Mouse (Mus musculus) T-helper 17 cell (primary cell): ENCODE data around the gene Fam196b.

Experiments
- in situ Hi-C, 2 experiments: fragments of 300-600 bp; cut with MboI, MseI; formaldehyde crosslinking; loops; 1 replicate in 1 of 2; 2 replicates in 1 of 2; pipeline ENCODE4 v1.15.1; 2025; ENCODE audit warnings: high pct_unique_total_duplicates in 2 of 2

Fam196b gene

GRCm38 (mm10) chr11:34323664-34324063, 9.0 kb downstream of the Fam196b start:
- in situ Hi-C loops = no loop called here

GRCm38 (mm10) chr11:34332344-34333031, 17.9 kb downstream of the Fam196b start:
- in situ Hi-C loops = no loop called here

GRCm38 (mm10) chr11:34337907-34338306, 23.3 kb downstream of the Fam196b start:
- in situ Hi-C loops = no loop called here

GRCm38 (mm10) chr11:34339693-34340092, 25.1 kb downstream of the Fam196b start:
- in situ Hi-C loops = no loop called here

- in situ Hi-C loops = no loop called here
Observed at GRCm38 (mm10) chr11:34343742-34344307, 29.2 kb downstream of the Fam196b start.

- in situ Hi-C loops = no loop called here
Observed at GRCm38 (mm10) chr11:34344310-34344709, 29.7 kb downstream of the Fam196b start.

- in situ Hi-C loops = no loop called here
Observed at GRCm38 (mm10) chr11:34348287-34348918, 33.8 kb downstream of the Fam196b start.

- in situ Hi-C loops = no loop called here
Observed at GRCm38 (mm10) chr11:34349453-34350056, 34.9 kb downstream of the Fam196b start.

GRCm38 (mm10) chr11:34355406-34355805, 40.8 kb downstream of the Fam196b start:
- in situ Hi-C loops = no loop called here

- in situ Hi-C loops = no loop called here
Observed at GRCm38 (mm10) chr11:34356109-34356508, 41.5 kb downstream of the Fam196b start.

GRCm38 (mm10) chr11:34372224-34372623, 57.6 kb downstream of the Fam196b start:
- in situ Hi-C loops = loop anchor here in 1 of 2 experiments (5.0 kb wide), 1 partner anchor 310 kb away; no protein-coding TSS in a partner anchor

GRCm38 (mm10) chr11:34375557-34375956, 60.9 kb downstream of the Fam196b start:
- in situ Hi-C loops = no loop called here

GRCm38 (mm10) chr11:34377649-34378048, 63.0 kb downstream of the Fam196b start:
- in situ Hi-C loops = no loop called here

GRCm38 (mm10) chr11:34383501-34383900, 68.9 kb downstream of the Fam196b start:
- in situ Hi-C loops = no loop called here

- in situ Hi-C loops = no loop called here
Observed at GRCm38 (mm10) chr11:34384178-34384577, 69.6 kb downstream of the Fam196b start.

- in situ Hi-C loops = no loop called here
Observed at GRCm38 (mm10) chr11:34385001-34385688, 70.5 kb downstream of the Fam196b start.

GRCm38 (mm10) chr11:34389261-34390116, 74.9 kb downstream of the Fam196b start:
- in situ Hi-C loops = no loop called here

- in situ Hi-C loops = no loop called here
Observed at GRCm38 (mm10) chr11:34392105-34392504, 77.5 kb downstream of the Fam196b start.

- in situ Hi-C loops = no loop called here
Observed at GRCm38 (mm10) chr11:34395802-34396201, 81.2 kb downstream of the Fam196b start.

- in situ Hi-C loops = no loop called here
Observed at GRCm38 (mm10) chr11:34397661-34398060, 83.0 kb downstream of the Fam196b start.

GRCm38 (mm10) chr11:34398555-34398954, 83.9 kb downstream of the Fam196b start:
- in situ Hi-C loops = no loop called here
